Mouse (Mus musculus) myocyte (in vitro differentiated cells): Measurements from ENCODE around the gene Arf5. TPM values are rescaled to one million over a fixed set of nuclear protein-coding genes. Genes with fewer than 3 reads are reported as not detected.

Experiments
- H3K27me3 ChIP-seq: one replicate; pipeline ENCODE4 v1.6.1; 2011; ENCODE audit not compliant: control insufficient read depth, insufficient read depth, insufficient read length
- H3K36me3 ChIP-seq: one replicate; pipeline ENCODE4 v1.6.1; 2011; ENCODE audit not compliant: control insufficient read depth, insufficient read depth
- H3K4me2 ChIP-seq: one replicate; pipeline ENCODE4 v1.6.1; 2011; ENCODE audit warnings: low read depth, control low read depth
- H3K4me3 ChIP-seq: one replicate; pipeline ENCODE4 v1.5.1; 2011; ENCODE audit warnings: mild to moderate bottlenecking, control low read depth, moderate library complexity
- H3K79me2 ChIP-seq: one replicate; pipeline ENCODE4 v1.6.1; 2011; ENCODE audit not compliant: control insufficient read depth, insufficient read depth
- H3ac ChIP-seq: one replicate; pipeline ENCODE4 v1.6.1; 2011; ENCODE audit not compliant: control insufficient read depth, insufficient read length
- CEBPB ChIP-seq: IDR thresholded peaks from 2 replicates; pipeline ENCODE4 v1.6.1; 2011; ENCODE audit warnings: mild to moderate bottlenecking, moderate library complexity; ENCODE audit not compliant: poor library complexity, insufficient read depth, severe bottlenecking
- E2F4 ChIP-seq: IDR thresholded peaks from one replicate; pipeline ENCODE4 v1.6.1; 2011; ENCODE audit warnings: mild to moderate bottlenecking, control low read depth, moderate library complexity; ENCODE audit not compliant: insufficient read depth
- MAX ChIP-seq: IDR thresholded peaks from one replicate; pipeline ENCODE4 v1.6.1; 2011; ENCODE audit warnings: low read depth, mild to moderate bottlenecking, control low read depth
- MYOD1 ChIP-seq, 3 experiments: IDR thresholded peaks; one replicate each; pipeline ENCODE4 v1.6.1; 2011; ENCODE audit warnings: control low read depth in 2 of 3, low read depth in 2 of 3, mild to moderate bottlenecking in 2 of 3, moderate library complexity in 1 of 3; ENCODE audit not compliant: insufficient read length in 2 of 3, control insufficient read depth in 1 of 3
- MYOG ChIP-seq, 3 experiments: IDR thresholded peaks; one replicate each; pipeline ENCODE4 v1.6.1; 2011; ENCODE audit warnings: control low read depth in 2 of 3, low read depth in 2 of 3, mild to moderate bottlenecking in 2 of 3; ENCODE audit not compliant: insufficient read length in 2 of 3, control insufficient read depth in 1 of 3, insufficient read depth in 1 of 3
- POLR2A ChIP-seq: IDR thresholded peaks from one replicate; pipeline ENCODE4 v1.6.1; 2011; ENCODE audit warnings: low read depth, mild to moderate bottlenecking, control low read depth, moderate library complexity; ENCODE audit not compliant: insufficient read length
- POLR2AphosphoS2 ChIP-seq: IDR thresholded peaks from one replicate; pipeline ENCODE4 v1.6.1; 2011; ENCODE audit warnings: low read depth, control low read depth; ENCODE audit not compliant: insufficient read length
- REST ChIP-seq: IDR thresholded peaks from one replicate; pipeline ENCODE4 v1.6.1; 2011; ENCODE audit warnings: mild to moderate bottlenecking, control low read depth, moderate library complexity; ENCODE audit not compliant: insufficient read depth, insufficient read length
- SRF ChIP-seq: IDR thresholded peaks from one replicate; pipeline ENCODE4 v1.6.1; 2011; ENCODE audit warnings: low read depth; ENCODE audit not compliant: control insufficient read depth, insufficient read length
- TCF12 ChIP-seq: IDR thresholded peaks from one replicate; pipeline ENCODE4 v1.6.1; 2011; ENCODE audit warnings: mild to moderate bottlenecking, control low read depth; ENCODE audit not compliant: poor library complexity, insufficient read depth, severe bottlenecking
- TCF3 ChIP-seq: IDR thresholded peaks from one replicate; pipeline ENCODE4 v1.6.1; 2011; ENCODE audit warnings: low read depth, control low read depth; ENCODE audit not compliant: insufficient read length
- USF1 ChIP-seq: IDR thresholded peaks from one replicate; pipeline ENCODE4 v1.6.1; 2011; ENCODE audit warnings: low read depth, mild to moderate bottlenecking, control low read depth, moderate library complexity
- polyA plus RNA-seq: library from polyadenylated mRNA; unstranded; fragments of >200 nt; fragmentation: generic; extraction: Trizol; gene quantifications from one replicate; pipeline ENCODE4 v1.2.1, GENCODE M21; 2012; ENCODE audit warnings: missing spikeins

Arf5 gene
- 209 TPM for polyA plus RNA-seq

DNA sequence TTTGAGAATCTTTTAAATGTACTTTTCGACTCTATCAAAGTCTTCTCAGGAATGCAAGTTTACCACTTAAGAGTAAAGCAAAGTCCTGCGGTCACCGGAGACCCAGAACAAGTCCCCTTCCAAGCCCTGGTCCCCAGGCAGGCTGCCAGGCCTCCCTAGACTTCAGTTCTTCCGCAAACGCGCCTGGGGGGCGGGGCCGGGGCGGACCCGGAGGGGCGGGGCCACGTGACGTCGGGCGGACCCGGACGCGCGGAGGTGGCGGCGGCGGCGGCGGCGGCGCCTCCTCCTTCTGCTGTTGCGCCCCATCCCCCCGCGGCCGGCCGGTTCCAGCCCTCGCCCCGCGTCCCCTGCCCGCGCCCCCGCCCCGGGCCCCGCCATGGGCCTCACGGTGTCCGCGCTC, at the start of gene Arf5:
Gene Arf5 (plus strand): TSS at position 248 of the 400 bp plus-strand sequence.
- H3K36me3 ChIP-seq = no peaks in the 10 kb centered on the region
- H3ac ChIP-seq = peak within 1 kb of the TSS; percentile 55
- peak within 1 kb of the TSS; percentile 89 for H3K4me2 ChIP-seq
- no peaks in the 10 kb centered on the region for H3K27me3 ChIP-seq
- TF ChIP-seq POLR2A (peak; percentile 57), MAX (no peak), POLR2AphosphoS2 (peak; percentile 71)
- H3K79me2 ChIP-seq = peaks cover 29% of the 10 kb centered on the region
- peak within 1 kb of the TSS; percentile 82 for H3K4me3 ChIP-seq

DNA sequence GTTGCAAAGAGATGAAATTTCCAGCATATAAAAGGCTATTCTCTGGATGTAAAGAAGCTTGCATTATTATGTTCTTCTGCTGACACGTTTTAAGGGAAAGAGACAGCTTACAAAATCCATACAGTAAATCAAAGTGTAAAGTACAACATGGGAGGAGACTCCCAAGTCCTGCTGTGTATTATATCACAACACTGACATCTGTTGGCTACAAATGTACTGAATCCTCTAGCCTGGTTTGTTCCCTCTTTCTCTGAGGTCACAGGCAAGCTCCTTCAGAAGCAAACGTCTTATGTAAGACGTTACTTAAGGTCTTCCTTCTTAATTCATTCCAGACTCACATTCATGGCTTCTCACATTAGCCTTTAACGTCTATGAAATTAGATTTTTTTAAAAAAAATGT, 41.4 kb upstream of the Arf5 start:
- Histone ChIP-seq H3K79me2 (no peaks in the 10 kb centered on the region), H3K36me3 (no peaks in the 10 kb centered on the region), H3ac (no peak overlapping the region), H3K4me2 (no peak overlapping the region), H3K27me3 (peaks cover 4% of the 10 kb centered on the region), H3K4me3 (no peak overlapping the region)
- TF ChIP-seq REST (no peak), TCF12 (no peak), POLR2A (no peak), CEBPB (no peak)

DNA sequence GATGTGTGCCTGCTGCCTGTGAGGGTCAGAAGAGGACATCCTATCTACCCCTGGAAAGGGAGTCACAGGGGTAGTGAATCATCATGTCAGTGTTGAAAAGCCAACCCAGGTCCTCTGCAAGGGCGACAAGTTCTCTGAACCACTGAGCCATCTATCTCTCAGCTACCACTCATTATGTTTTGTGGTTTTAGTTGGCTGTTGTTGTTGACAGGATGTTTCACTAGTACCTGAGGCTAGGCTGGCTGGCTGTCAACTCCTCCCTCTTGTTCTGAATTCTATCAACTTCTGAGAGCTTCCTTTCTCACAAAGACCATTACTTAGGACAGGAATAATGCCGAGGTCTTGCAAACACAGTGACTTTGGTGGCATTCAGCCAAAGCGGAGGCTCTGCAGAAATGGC, 38.2 kb upstream of the Arf5 start:
- H3K27me3 ChIP-seq = peaks cover 4% of the 10 kb centered on the region
- no peak overlapping the region for H3K4me3 ChIP-seq
- H3K36me3 ChIP-seq = no peaks in the 10 kb centered on the region
- no peak for TF ChIP-seq TCF3
- no peaks in the 10 kb centered on the region for H3K79me2 ChIP-seq
- H3K4me2 ChIP-seq = no peak overlapping the region
- H3ac ChIP-seq = no peak overlapping the region

DNA sequence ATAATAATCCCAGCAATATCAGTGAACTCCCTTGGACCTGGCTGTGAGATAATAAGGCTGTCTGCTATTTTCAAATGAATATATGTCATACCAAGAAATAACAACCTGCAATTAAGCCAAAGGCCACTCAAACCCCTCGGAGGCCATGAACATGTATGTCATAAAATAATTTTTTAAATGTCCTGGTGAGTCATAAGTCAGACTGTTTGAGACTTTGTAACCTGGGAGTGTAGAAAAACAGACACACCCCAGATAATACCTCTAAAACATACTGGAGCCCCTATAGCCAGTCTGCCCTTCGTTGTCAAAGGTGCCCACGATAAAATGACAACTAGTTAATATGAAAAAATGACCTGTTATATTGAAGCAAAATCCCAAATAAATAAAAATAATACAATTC, 34.3 kb upstream of the Arf5 start:
- Histone ChIP-seq H3ac (no peak overlapping the region), H3K4me3 (no peak overlapping the region), H3K4me2 (no peak overlapping the region), H3K79me2 (no peaks in the 10 kb centered on the region), H3K36me3 (no peaks in the 10 kb centered on the region), H3K27me3 (peaks cover 4% of the 10 kb centered on the region)
- TF ChIP-seq POLR2AphosphoS2 (no peak), TCF3 (no peak), POLR2A (no peak)

DNA sequence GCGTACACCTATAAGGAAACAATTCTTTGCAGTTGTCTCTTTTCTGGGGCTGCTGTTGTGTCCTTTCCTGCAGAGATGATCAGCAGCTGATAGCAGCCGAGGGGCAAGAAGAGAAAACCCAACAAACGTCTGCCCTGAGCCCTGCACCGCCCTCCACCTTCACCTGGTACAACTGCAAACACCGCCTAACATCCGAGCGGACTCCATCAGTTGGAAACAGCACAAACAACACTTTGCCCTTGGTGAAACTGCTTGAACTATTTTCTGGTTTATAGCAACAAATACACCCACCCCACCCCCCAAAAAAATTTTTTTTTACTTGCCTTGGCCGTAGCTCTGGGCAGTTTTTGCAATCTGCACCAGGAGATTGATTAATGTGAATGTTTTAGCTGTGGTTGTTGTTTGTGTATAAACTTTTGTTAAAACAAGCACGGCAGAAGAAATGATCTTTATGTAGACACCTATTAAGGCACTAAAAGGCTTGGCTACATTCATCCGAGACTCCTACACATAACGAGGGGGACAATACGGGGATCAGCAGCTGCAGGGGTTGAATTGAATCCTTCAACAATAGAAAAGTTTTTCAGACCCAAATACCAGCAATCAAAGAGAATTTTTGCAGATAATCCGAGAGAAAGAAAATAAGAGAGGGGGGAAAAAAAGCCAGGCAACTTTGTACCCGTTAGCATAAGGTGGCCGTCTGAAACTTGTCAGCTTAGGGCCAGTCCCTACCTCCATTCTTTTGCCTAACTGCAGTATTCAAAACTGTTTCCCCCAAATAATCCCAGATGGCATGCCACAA, 27.1 kb upstream of the Arf5 start:
- H3K79me2 ChIP-seq = no peaks in the 10 kb centered on the region
- no peak overlapping the region for H3K4me2 ChIP-seq
- TF ChIP-seq MYOD1 (IDR thresholded peaks at IDR 0.05; ENCODE audit: control insufficient read depth in 1 of 3, insufficient read length in 2 of 3, low read depth in 2 of 3) = no peak
- no peak for TF ChIP-seq POLR2A
- no peak for TF ChIP-seq E2F4
- no peak for TF ChIP-seq TCF3
- TF ChIP-seq SRF = no peak
- no peak for TF ChIP-seq TCF12
- no peak for TF ChIP-seq USF1
- no peak for TF ChIP-seq MAX
- H3ac ChIP-seq = no peak overlapping the region
- no peaks in the 10 kb centered on the region for H3K27me3 ChIP-seq
- H3K36me3 ChIP-seq = no peaks in the 10 kb centered on the region
- no peak overlapping the region for H3K4me3 ChIP-seq

DNA sequence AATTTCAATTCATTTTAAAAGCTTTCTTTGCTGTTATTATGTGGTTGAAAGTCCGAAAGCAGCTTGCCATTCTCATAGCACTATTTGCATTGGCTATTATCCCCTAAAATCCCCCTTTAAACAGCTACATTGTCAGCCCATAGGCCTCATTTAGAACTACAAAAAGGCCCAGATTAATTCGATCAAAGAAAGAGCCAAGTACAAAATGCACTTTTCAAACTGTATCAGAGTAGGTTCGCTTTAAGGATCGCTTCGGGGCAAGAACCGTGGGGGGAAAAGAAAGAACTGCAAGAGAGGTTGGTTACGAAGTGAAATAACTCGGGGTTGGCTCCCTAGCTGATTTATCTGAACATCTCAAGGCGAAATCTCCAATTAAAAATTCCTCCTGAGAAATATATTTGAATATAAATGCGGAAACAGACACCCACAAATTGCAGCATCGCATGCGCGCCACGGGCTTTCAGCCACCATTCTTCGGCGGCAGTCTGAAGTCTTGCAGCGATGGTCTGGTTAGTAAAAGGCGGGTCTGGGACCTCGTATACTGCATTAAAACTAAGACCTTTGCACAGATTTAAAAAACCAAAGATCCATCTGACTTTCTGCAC, 26.4 kb upstream of the Arf5 start:
- H3K27me3 ChIP-seq = no peaks in the 10 kb centered on the region
- H3K4me2 ChIP-seq = no peak overlapping the region
- H3K36me3 ChIP-seq = no peaks in the 10 kb centered on the region
- TF ChIP-seq MAX (no peak), SRF (no peak), MYOG (IDR thresholded peaks at IDR 0.05; ENCODE audit: control insufficient read depth in 1 of 3, insufficient read depth in 1 of 3, insufficient read length in 2 of 3, low read depth in 2 of 3) (no peak), POLR2AphosphoS2 (no peak), TCF3 (no peak), MYOD1 (IDR thresholded peaks at IDR 0.05; ENCODE audit: control insufficient read depth in 1 of 3, insufficient read length in 2 of 3, low read depth in 2 of 3) (no peak), E2F4 (no peak), POLR2A (no peak), REST (no peak), USF1 (no peak), TCF12 (no peak), CEBPB (no peak)
- H3K79me2 ChIP-seq = no peaks in the 10 kb centered on the region
- no peak overlapping the region for H3ac ChIP-seq
- no peak overlapping the region for H3K4me3 ChIP-seq
